Mouse (Mus musculus) heart, embryonic 14.5 days (tissue): ENCODE measurements around the gene Tenm2. TPM values are rescaled to one million over a fixed set of nuclear protein-coding genes. Genes with fewer than 3 reads are reported as not detected.

ENCODE experiments used
- ATAC-seq: fragments of 200-750 bp; cut with Nextera tagmentation; 2 replicates; pipeline ENCODE4 v1.8.0; 2017; ENCODE audit warnings: low read depth, moderate TSS enrichment; ENCODE audit not compliant: insufficient number of reproducible peaks, insufficient read depth, low FRiP score
- H3K27ac ChIP-seq, 2 experiments: fragments of 200-500 bp in 1 of 2; fragments of 300-500 bp in 1 of 2; sonication (generic) in 1 of 2; replicated peaks in 1 of 2; 2 replicates each; pipeline ENCODE4 v1.5.1; 2012 to 2014; ENCODE audit warnings: low read depth in 2 of 2, low read length in 2 of 2, control low read depth in 1 of 2, mild to moderate bottlenecking in 1 of 2, mixed read lengths in 1 of 2; ENCODE audit not compliant: control insufficient read depth in 1 of 2, insufficient read depth in 1 of 2
- H3K27me3 ChIP-seq: fragments of 300-500 bp; sonication (generic); 2 replicates; pipeline ENCODE4 v1.6.1; 2014; ENCODE audit warnings: mild to moderate bottlenecking, low read length, control low read depth; ENCODE audit not compliant: control insufficient read depth, insufficient read depth
- H3K36me3 ChIP-seq: fragments of 300-500 bp; sonication (generic); 2 replicates; pipeline ENCODE4 v1.6.1; 2014; ENCODE audit warnings: mild to moderate bottlenecking, control low read depth, low read length, mixed read lengths; ENCODE audit not compliant: control insufficient read depth, insufficient read depth
- H3K4me1 ChIP-seq, 2 experiments: fragments of 200-500 bp in 1 of 2; fragments of 300-500 bp in 1 of 2; sonication (generic) in 1 of 2; 2 replicates each; pipeline ENCODE4 v1.6.1; 2012 to 2014; ENCODE audit warnings: low read length in 2 of 2, control low read depth in 1 of 2, mixed read lengths in 1 of 2; ENCODE audit not compliant: control insufficient read depth in 2 of 2, insufficient read depth in 2 of 2
- H3K4me2 ChIP-seq: fragments of 300-500 bp; sonication (generic); 2 replicates; pipeline ENCODE4 v1.6.1; 2014; ENCODE audit warnings: mild to moderate bottlenecking, low read length
- H3K4me3 ChIP-seq, 2 experiments: fragments of 200-500 bp in 1 of 2; fragments of 300-500 bp in 1 of 2; sonication (generic) in 1 of 2; 2 replicates each; pipeline ENCODE4 v1.5.1; 2012 to 2014; ENCODE audit warnings: low read length in 2 of 2, mild to moderate bottlenecking in 2 of 2, control low read depth in 1 of 2, low read depth in 1 of 2, moderate library complexity in 1 of 2; ENCODE audit not compliant: control insufficient read depth in 1 of 2, insufficient read depth in 1 of 2
- H3K9ac ChIP-seq: fragments of 300-500 bp; sonication (generic); 2 replicates; pipeline ENCODE4 v1.6.1; 2014; ENCODE audit warnings: mild to moderate bottlenecking, low read length
- H3K9me3 ChIP-seq: fragments of 300-500 bp; sonication (generic); 2 replicates; pipeline ENCODE4 v1.6.1; 2016; ENCODE audit warnings: low read length, control low read depth; ENCODE audit not compliant: control insufficient read depth
- whole genome bisulfite sequencing: fragments of 180-500 bp; shearing (Covaris S2); extraction: QIAGEN DNeasy Blood & Tissue Kit; methylation state at CpG from one replicate; pipeline ENCODE4 v1.1.7; 2014; 5-methylcytosine and 5-hydroxymethylcytosine counted together
- polyA plus RNA-seq: library from polyadenylated mRNA; unstranded; fragments of >200 nt; fragmentation: Nextera tagmentation; extraction: Ambion mirVana; gene quantifications from 2 replicates; pipeline ENCODE4 v1.2.1, GENCODE M21; 2014

The Tenm2 gene
- polyA plus RNA-seq, 1 experiment from 2014 or later, result 0.96 TPM

DNA sequence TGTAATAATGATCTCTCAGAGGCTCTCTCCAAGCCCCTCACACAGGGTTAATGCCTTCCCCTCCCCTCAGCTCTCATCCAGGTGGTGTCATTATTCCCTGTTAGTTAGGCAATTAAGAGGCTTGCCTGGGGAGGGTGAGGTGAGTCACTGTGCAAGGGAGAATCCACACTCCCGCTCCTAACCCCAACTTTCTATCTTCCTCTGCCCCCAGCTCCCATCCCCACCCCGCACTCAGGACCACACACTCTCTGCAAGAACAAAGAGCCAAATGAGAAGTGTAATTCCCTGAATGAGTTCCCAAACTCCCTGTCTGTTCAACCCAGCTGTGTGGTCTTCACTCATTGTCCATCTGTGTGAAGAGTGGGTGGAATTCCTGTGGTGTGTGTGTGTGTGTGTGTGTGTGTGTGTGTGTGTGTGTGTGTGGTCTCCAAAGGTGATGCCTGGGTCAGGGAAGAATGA is 932.8 kb downstream of the Tenm2 start:
- H3K4me2 ChIP-seq, result no peak overlapping the region
- H3K9ac ChIP-seq, result no peak overlapping the region
- no peak for ATAC-seq
- H3K9me3 ChIP-seq, result no peaks in the 10 kb centered on the region
- WGBS, result 86% methylated on average over 2 of the region's 2 CpGs
- H3K4me1 ChIP-seq, result peaks cover 0 to 2% of the 10 kb centered on the region in 2 experiments; a peak in 1 of 4 replicates
- no peaks in the 10 kb centered on the region for H3K27me3 ChIP-seq
- no peak overlapping the region for H3K4me3 ChIP-seq
- no peak overlapping the region for H3K27ac ChIP-seq
- H3K36me3 ChIP-seq, result no peaks in the 10 kb centered on the region

DNA sequence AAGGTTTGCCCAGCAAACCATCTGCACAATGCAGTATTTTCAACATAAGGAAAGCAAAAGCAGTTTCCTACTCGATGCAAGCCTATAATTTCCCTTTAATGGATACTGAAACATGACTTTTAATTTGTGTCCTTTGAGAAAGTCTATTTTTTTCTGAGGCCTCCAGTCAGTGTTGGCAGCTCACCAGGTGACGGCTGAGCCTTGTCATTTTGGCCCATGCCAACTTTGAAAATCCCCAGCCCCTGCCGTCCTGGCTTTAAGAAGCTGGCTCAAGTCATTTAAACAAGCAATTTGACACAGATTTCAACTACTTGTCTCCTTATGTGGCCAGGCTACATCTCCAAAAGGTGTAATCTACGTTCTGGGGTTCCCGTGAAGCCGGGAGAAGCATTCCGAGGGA is 933.7 kb downstream of the Tenm2 start:
- Histone ChIP-seq H3K4me2 (peak overlapping the region; percentile 39), H3K9ac (no peak overlapping the region), H3K9me3 (no peaks in the 10 kb centered on the region), H3K27ac (no peak overlapping the region), H3K27me3 (no peaks in the 10 kb centered on the region), H3K36me3 (no peaks in the 10 kb centered on the region), H3K4me1 (peaks cover 0 to 2% of the 10 kb centered on the region in 2 experiments; a peak in 1 of 4 replicates), H3K4me3 (no peak overlapping the region)
- no peak for ATAC-seq
- WGBS, result 53% methylated on average over 7 of the region's 7 CpGs

GRCm38 (mm10) chr11:36296568-36296967 is 939.2 kb downstream of the Tenm2 start:
- Histone ChIP-seq H3K27ac (no peak overlapping the region), H3K9ac (no peak overlapping the region), H3K36me3 (no peaks in the 10 kb centered on the region), H3K9me3 (no peaks in the 10 kb centered on the region), H3K27me3 (no peaks in the 10 kb centered on the region), H3K4me2 (no peak overlapping the region), H3K4me1 (no peaks in the 10 kb centered on the region), H3K4me3 (no peak overlapping the region)
- ATAC-seq, result no peak
- WGBS, result 69% methylated on average over 3 of the region's 3 CpGs

DNA sequence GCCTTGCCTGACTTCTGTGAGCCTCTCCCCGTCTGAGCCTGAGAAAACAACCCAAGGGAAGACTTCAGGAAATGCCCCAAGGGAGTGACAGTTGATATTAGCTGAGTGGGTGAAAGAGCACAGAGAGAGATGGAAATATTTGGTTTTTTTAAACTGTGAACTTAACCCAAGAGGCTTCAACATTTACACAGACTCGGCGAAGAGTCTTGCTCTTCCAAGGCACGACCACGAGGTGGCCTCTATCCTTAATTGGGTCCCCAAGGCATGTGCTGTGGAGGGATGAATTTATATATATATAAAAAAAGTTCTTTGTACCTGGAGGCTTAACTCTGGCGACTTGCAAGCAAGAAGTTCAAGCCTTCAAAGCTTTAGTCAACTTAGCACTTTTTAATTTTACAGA is 943.6 kb downstream of the Tenm2 start:
- H3K36me3 ChIP-seq, result no peaks in the 10 kb centered on the region
- no peaks in the 10 kb centered on the region for H3K4me1 ChIP-seq
- H3K27me3 ChIP-seq, result no peaks in the 10 kb centered on the region
- no peaks in the 10 kb centered on the region for H3K9me3 ChIP-seq
- H3K4me3 ChIP-seq, result no peak overlapping the region
- no peak for ATAC-seq
- no peak overlapping the region for H3K4me2 ChIP-seq
- H3K9ac ChIP-seq, result no peak overlapping the region
- H3K27ac ChIP-seq, result no peak overlapping the region
- WGBS, result 37% methylated on average over 6 of the region's 6 CpGs

- H3K4me3 ChIP-seq, result no peak overlapping the region
- no peaks in the 10 kb centered on the region for H3K27me3 ChIP-seq
- no peaks in the 10 kb centered on the region for H3K36me3 ChIP-seq
- H3K4me2 ChIP-seq, result no peak overlapping the region
- no peaks in the 10 kb centered on the region for H3K9me3 ChIP-seq
- no peak overlapping the region for H3K27ac ChIP-seq
- H3K9ac ChIP-seq, result no peak overlapping the region
- 82% methylated on average over 6 of the region's 6 CpGs for WGBS
- no peaks in the 10 kb centered on the region for H3K4me1 ChIP-seq
- no peak for ATAC-seq
Observed at GRCm38 (mm10) chr11:36286246-36286645, 949.5 kb downstream of the Tenm2 start.

DNA sequence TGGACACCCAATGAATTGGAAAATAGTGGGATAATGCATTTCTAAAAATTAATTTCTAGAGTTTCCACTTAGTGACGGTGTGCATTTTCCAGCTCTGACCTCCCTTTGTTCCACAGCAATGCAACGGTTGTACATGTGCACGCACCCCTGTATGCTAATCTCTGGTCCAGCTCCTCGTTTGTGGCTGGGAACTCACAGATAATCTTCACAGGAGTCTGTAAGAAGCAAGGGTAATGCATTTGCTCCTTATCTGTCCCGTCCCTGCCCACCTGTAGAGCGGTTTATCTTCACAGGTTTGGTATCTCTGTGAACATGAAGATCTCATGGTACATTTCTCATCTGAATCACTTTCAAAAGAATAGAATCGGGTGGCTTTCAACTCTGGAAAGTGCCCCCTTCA is 955.2 kb downstream of the Tenm2 start:
- H3K36me3 ChIP-seq, result no peaks in the 10 kb centered on the region
- ATAC-seq, result no peak
- WGBS, result 47% methylated on average over 7 of the region's 7 CpGs
- H3K27ac ChIP-seq, result no peak overlapping the region
- no peaks in the 10 kb centered on the region for H3K27me3 ChIP-seq
- no peak overlapping the region for H3K9ac ChIP-seq
- no peak overlapping the region for H3K4me3 ChIP-seq
- no peaks in the 10 kb centered on the region for H3K9me3 ChIP-seq
- H3K4me2 ChIP-seq, result no peak overlapping the region
- H3K4me1 ChIP-seq, result peaks cover 4 to 7% of the 10 kb centered on the region in 2 experiments; a peak in 2 of 4 replicates

DNA sequence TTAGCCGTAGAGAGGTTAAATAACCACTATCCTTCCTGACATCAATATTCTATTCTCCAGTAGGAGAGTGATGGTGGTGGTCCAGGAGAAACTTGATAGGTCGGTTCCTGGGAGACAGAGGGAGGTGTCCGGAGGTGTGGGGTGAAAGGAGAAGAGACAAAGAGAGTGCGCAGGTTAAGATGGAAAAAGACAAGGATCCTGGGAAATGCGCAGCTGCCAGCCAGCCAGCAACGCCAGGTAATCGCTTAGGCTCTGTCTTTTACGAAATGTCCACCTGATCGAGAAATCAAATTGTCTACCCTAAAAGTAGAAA is 957.9 kb downstream of the Tenm2 start:
- peaks cover 4 to 7% of the 10 kb centered on the region in 2 experiments; a peak in 2 of 4 replicates for H3K4me1 ChIP-seq
- no peaks in the 10 kb centered on the region for H3K27me3 ChIP-seq
- no peak overlapping the region for H3K4me2 ChIP-seq
- no peaks in the 10 kb centered on the region for H3K9me3 ChIP-seq
- no peak overlapping the region for H3K27ac ChIP-seq
- 91% methylated on average over 9 of the region's 9 CpGs for WGBS
- no peak for ATAC-seq
- H3K4me3 ChIP-seq, result no peak overlapping the region
- H3K9ac ChIP-seq, result no peak overlapping the region
- no peaks in the 10 kb centered on the region for H3K36me3 ChIP-seq

DNA sequence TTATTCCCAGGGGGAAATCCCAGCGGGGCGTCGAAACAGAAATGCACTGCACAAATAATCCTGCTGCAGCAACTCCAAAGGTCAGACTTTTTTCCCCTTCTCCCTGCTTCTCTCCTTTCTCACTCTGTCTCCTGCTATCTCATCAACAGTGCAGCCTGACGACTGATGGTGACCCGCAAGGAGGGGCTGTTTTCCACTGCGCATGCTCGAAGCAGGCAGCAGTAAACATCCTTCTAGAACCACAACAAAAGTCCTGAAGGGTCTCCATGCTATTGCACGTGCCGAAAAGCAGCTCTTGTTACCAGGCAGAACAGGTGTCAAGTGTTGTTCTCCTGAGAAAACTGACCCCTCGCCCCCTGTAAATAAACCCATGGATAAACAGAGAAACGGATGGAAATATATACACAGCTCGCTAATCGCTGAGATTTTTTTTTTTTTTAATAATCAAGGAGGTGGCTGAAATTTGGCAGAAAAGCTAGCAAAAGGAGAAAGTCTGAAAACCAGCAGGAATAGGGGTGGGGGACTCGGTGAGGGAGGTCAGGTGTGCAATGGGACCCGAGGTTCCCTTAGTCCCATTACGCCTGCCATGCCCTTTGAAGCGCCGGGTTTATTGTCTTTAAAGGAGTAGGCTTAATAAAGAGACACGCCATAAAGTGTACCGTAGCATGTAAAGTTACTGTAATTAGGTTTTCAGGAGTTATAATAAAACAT is 958.4 kb downstream of the Tenm2 start:
- Histone ChIP-seq H3K27ac (no peak overlapping the region), H3K9me3 (no peaks in the 10 kb centered on the region), H3K4me3 (no peak overlapping the region), H3K9ac (no peak overlapping the region), H3K27me3 (no peaks in the 10 kb centered on the region), H3K4me1 (peaks cover 4 to 7% of the 10 kb centered on the region in 2 experiments; a peak in 2 of 4 replicates), H3K4me2 (no peak overlapping the region), H3K36me3 (no peaks in the 10 kb centered on the region)
- WGBS, result 70% methylated on average over 20 of the region's 20 CpGs
- ATAC-seq, result no peak
